Mouse (Mus musculus): ENCODE measurements around the gene Gdpd4.
A peak's percentile ranks its signal among the peaks of the same experiment; 100 is the strongest.

Gene Gdpd4

DNA sequence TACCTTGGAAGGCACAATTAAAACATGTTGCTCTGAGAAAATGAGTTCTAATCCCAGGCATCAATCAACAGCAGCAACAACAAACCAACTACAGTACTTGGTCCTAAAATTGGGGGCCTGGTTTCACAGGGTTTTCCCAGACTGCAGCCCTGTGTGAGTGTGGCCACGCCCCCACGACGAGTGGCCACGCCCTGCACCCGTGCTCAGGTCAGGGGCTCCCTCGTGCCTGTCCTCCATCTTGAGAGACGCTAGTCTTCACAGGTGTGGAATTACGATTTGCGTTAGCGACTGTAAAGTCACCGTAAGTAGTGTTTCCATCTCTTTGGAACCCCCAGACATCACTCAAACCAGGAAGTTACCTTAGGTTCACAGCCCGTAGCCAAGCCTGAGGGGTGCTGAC, at the start of gene Gdpd4:
TSS of gene Gdpd4 (plus strand) at position 214 of the 400 bp plus-strand sequence.
- no peak for DNase-seq (ENCODE audit: low read depth, low spot score)

DNA sequence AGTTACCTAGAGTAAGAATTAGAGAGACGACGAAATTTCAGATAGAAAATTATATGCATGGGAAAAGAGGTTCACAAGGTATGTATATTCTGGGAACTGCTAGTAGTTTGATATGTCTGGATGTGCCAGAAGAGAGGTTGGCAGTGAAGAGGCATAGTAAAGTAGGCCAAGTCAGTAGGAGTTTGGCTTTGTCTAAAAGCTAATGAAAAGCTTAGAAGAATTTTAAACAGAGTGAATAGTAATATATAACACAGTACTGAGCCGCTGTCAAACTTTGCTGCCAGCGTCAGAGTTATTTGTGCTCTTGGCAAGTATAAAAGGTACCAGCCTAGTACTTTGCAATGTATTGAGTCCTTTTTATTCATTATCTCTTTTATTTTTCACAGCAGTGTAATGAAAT, 47.4 kb upstream of the Gdpd4 start:
- no peak for DNase-seq (ENCODE audit: low read depth, low spot score)

DNA sequence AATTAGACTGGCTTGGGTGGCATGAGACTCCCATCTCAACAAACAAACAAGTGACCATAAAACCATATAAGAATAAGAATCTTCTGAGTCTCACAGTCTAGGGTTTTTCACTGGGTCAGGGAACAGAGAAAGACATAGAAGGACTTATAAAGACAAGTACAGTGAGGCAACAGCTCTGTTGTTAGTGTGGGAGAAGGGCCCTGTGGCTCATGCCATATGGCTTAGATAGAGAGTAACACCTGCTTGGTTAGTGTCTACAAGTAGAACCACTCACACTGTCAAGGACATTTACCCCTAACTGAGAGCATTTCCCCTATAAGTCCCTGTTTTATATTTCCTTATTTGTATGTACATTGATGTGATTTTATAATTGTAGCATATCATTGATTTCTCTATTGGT, 46.4 kb upstream of the Gdpd4 start:
- no peak for DNase-seq (ENCODE audit: low read depth, low spot score)

DNA sequence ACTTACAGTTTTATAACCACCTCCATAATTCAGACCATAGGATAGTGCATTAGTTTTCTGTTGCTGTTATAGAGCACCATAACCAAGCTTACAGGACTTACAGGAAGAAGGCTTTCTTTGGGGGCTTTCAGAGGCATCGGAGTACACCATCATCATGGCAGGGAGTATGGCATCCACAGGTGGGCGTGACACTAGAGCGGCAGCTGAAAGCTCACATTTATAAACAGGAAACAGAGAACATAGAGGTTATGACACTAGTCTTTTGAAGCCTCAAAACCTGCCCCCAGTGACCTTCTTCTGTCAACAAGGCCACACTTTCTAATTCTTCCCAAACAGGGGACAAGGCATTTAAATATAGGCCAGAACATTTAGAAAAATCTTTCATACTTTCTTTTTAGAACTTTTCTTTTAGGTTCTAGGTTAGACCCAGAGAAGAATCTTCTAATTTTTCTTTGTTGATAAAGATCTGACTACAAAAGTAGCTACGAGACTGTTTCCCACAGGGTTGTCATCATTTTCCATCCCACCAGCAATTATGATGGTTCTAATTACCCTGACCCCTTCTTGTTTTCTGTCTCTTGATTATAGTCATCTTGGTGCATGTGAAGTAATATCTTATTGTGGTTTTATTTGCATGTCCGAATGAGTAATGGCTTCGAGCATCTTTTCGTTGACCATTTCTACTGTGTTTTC, 41.8 kb upstream of the Gdpd4 start:
- no peak for DNase-seq (ENCODE audit: low read depth, low spot score)

DNA sequence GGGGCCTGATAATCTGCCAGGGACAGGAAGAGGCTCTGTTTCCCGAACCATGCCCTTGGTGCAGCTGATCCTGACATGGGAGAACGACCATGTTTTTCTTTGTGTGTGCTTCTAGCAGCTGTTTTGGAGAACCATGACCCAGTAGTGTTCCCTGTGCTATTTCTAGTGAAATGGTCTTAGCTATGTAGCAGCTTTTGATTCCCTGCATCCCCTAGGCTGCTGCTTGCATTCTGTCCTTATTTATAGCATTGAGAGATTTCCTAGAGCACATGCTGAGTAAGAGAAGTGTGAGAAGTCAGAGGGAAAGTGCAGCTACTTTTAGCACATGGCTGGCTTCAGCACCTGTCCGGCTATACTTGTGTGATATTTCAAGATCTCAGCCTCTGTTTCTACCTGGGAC, 8.1 kb upstream of the Gdpd4 start:
- DNase-seq (ENCODE audit: low read depth, low spot score) = no peak

GRCm38 (mm10) chr7:97914833-97915516, 4.8 kb upstream of the Gdpd4 start:
- no peak for DNase-seq (ENCODE audit: low read depth, low spot score)

DNA sequence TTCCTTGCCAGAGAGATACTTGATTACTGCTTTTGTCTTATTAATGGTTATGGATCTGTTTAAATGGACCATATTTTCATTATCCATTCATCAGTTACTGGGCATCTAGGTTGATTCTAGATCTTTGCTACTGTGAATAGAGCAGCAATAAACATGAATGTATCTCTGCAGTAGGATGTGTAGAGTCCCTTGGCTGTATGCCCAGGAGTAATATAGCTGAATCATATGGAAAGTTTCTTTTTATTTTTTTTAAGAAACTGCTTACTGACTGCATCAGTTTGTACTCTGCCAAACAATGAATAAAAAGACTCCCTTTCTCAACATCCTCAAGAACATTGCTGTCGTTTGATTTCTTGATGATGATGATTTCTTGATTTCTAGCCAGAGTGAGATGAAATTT, 6.1 kb downstream of the Gdpd4 start:
- no peak for DNase-seq (ENCODE audit: low read depth, low spot score)

- DNase-seq (ENCODE audit: low read depth, low spot score) = no peak
Measured at GRCm38 (mm10) chr7:97926978-97927377, 7.2 kb downstream of the Gdpd4 start.

DNA sequence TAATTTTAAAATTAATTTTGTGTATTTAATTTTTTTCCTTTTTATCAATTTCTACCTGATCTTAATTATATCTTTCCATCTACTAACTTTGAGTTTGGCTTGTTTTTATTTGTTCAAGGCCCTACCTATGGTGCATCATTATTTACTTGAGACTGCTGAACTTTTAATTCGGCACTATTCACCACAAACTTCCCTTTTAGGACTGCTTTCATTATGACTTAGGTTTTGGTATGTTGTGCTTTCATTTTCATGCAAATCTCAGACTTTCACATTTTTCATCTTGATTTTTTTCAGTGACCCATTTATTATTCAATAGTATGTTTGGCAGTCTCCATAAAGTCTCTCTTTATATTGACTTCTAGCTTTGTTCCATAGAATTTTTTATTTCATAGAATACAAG, 24.7 kb downstream of the Gdpd4 start:
- DNase-seq (ENCODE audit: low read depth, low spot score) = no peak

DNA sequence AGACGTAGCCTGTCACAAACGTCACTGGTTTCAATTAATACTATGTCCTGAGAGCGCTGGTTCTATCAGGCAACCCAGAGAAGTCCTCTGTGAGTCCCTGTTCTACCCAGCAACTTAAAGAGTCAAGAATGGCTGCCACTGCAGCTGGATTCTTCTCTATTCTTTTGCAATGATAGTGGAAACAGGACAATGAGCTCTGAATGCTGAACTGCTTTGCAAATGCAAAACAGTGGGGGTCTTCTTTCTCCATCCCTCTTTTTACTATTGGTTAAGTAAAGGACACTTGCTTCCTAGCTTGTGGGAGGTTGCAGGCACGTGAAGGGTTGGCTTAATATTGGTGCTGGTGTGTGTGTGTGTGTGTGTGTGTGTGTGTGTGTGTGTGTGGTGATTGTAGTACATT, 52.7 kb downstream of the Gdpd4 start:
- DNase-seq (ENCODE audit: low read depth, low spot score) = no peak

GRCm38 (mm10) chr7:97977463-97977862, 57.7 kb downstream of the Gdpd4 start:
- no peak for DNase-seq (ENCODE audit: low read depth, low spot score)

DNA sequence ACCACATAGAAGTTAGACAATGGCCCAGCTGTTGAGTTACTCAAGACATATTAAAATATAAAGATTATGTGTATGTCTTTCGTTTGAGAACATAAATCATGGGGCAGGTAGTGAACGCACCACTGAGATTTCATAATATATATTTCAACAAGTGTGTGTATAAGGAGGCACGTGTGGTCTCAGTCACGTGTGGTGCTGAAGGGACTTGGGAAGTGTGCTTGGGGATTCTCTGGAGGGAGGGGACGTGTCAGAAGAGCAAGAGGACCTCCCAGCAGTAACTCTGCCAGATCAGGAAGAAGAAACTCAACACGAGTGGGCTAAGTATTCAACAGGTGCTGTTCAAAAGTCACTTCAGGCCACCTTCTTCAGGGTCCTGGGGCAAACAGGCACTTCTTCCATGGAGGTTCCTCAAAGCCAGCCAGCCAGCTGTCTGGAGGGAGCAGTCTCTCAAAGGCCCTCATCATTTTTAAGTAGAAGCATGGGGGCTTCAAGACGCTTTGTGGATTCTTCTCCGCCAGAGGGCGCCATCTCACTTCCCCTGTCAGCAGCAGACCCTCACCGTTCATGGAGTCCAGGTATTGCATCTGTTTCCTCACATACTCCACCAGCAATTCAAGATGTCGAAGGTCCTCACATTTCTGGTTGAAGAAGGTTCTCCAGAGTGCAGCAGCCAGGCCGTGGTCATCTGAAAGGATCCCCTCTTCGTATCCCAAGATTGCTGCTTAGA, 64.5 kb downstream of the Gdpd4 start:
- DNase-seq (ENCODE audit: low read depth, low spot score) = no peak

DNA sequence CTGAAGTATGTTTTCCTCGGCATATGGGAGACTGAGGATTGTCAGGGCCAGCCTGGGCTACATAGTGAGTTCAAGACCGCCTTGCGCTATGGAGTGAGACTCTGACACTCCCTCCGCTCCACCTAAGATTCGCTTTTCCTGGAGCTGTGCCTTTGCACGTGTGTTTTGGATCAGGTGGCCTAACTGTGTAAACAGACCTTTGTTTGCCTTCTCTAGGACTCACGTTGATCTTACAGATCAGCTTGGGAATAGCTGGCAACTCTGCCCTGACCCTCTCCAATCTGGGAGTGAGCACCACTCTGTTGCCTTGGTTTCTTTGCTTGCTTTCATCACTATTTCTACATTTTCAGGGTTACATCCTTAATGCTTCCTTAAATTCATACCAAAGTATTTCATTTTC, 82.9 kb downstream of the Gdpd4 start:
- no peak for DNase-seq (ENCODE audit: low read depth, low spot score)

DNA sequence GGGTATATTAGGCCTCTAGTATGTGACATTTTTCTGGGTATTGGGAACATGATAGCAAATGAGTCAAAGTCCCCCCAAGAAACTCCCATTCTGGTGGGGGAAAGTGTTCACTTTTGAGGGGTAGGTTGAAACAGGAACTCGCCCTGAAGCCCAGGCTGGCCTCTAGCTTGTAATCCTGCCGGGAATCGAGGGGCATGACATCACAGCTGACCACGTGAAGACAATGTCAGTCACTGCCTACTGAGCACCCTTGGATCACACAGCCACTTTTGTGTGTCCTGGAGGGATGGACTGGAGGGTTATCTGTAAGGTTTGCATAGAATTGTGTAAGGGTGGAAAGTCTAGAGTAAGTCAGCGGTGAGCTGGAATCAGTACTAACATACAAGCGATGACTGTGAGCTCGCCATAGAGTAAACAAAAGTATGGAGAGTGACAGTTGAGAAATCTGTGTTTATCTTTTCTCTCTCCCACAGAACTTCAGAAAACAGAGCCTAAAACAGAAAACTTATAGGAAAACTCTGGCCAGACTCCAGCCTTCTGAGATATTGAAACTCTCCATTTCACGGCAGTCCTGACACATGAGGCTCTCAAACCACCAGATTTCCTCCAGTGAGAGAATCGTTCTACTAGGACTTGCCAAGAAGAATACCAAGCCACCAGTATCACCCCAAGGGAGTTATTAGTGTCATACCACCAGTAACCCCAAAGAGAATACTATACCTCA, 128.5 kb downstream of the Gdpd4 start:
- no peak for DNase-seq (ENCODE audit: low read depth, low spot score)

DNA sequence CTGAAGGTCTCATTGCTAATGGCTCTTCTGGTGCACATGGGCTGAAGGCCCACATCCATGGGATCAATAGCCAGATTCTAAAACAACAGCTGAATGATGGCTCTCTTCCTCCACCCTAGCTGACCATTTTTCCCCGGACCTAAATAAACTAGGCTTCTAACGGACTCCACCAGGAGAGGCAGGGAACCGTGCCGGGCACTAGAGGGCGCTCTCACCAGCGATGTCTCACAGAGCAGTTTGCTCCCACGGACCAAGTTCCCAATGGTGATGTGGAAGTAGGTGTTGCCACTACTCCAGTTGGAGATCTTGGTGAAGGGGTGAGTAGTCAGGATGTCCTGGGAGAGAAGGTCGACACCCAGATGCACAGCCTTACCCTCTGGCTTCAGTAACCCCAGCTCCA, 132.2 kb downstream of the Gdpd4 start:
- no peak for DNase-seq (ENCODE audit: low read depth, low spot score)

- no peak for DNase-seq (ENCODE audit: low read depth, low spot score)
Measured at GRCm38 (mm10) chr7:98054461-98054860, 134.7 kb downstream of the Gdpd4 start.

DNA sequence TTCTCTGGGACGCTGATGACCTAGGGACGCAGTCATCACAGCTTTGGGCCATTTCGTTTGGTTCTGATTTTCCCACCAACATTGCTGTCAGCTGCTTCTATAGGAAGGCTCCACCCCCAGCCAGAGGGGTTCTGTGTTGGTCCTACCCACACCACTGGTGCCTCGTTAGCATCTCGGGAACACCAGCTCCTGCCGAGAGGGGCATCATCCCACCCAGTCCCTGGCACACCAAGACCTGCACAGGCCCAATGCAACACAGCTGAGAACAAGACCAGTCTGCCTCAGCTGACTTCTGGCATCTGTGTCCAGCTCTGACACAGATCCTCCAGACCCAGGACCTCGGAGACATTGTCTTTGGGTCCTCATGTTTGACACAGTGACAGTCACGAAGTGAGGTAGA, 135.2 kb downstream of the Gdpd4 start:
- DNase-seq (ENCODE audit: low read depth, low spot score) = no peak

DNA sequence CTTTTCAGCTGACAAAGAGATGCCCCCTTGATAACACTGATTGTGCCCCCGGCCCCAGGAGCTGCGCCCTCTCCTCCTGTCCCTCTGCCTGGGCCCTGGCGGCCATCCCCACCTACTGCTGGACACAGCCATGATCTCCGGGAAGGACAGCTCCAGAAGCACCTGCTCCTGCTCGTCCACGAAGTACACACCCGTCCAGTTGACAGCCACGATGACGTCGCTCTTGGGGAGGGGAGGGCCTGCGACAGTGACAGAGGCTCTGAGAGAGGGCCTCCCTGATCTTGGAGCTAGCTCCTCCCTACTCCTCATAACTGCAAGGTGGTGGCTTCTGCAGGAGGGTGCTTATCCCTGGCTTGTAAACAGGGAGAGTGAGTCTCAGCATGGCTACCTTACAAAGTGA, 146.5 kb downstream of the Gdpd4 start:
- no peak for DNase-seq (ENCODE audit: low read depth, low spot score)

DNA sequence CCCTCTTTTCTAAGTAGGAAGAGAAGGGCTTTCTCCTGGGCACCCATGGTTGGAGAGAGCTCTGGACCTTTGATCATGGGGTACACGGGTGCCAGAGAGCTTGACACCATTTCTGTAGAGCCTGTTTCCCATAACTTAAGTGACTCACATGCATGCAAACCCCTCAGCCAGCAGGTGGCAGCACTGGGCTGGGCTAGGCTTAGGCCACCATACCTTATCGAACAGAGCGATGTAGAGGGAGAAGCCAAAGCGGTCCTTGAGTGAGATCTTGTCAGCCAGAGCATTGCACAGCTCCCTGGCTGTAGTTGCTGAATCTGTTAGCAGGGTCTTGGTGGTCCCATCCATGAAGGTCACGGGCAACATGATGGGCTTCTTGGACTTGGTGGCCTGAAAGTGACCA, 151.9 kb downstream of the Gdpd4 start:
- DNase-seq (ENCODE audit: low read depth, low spot score) = peak; percentile 52

DNA sequence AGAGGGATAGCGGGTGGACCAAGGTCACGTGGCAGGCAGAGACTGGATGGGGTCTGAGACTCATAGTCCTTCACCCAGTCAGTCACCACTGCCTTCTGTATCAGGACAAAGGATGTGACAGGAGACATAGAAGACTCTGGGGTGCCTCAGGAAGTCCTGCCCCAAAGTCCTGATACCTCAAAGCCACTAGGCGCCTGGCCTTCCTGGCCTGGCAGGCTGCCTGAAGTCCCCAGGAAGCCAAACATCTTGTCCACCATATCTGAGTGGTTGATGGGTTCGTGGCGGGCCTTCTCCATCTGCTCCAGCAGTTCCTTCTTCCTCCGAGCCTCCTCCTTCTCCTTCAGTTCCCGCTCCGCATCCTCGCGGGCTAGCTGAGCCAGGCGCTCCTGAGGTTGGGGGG, 157.7 kb downstream of the Gdpd4 start:
- no peak for DNase-seq (ENCODE audit: low read depth, low spot score)

DNA sequence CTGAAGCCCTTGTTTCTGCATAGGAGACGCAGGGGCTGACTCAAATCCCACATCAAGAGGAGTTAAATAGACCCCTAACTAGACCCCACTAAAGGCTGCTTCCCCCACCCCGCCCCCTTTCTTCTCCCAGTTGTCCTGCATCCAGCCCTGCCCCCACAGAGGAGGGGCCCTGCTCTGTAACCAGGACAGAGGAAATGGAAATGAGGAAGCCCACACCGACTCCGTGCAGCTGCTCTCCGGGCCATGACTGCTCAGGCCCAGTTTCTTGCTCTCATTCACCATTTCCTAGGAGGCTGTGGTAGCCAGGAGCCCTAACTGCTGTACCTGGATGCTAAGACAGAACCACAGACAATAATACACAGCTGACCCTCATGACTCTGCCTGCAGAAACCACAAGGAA, 162.6 kb downstream of the Gdpd4 start:
- DNase-seq (ENCODE audit: low read depth, low spot score) = no peak

Measured in c-Kit-negative CD71-positive TER-119-positive erythroid progenitor cells, embryonic 14.5 days (primary cell).